Mouse (Mus musculus): ENCODE measurements at regions not wholly inside any gene's neighbourhood (a gene's known extent, or its start where the extent isn't known, plus 50 kb on each side); places are given as distances from the start of the nearest gene placed in this dataset.

DNA sequence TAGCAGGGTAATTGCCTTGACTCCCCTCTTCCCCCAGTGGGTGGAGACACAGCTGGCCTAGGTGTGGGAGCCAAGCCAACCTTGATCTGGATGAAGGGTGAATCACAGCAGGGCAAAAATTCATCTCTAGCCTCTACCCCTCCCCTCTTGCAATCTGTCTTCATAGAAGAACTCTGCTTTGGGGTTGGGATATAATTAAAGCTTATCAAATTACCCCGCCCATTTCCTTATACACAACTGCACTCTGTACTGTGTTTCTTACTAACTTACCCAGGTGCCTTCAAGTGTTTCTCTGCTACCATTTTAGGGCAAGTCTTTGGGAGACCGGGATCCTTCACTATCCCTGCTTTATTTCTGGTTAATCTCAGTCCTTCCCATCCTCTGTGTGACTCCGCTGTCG, 138.7 kb upstream of the Plcz1 start:
- TF ChIP-seq POLR2A (IDR thresholded peaks at IDR 0.05; ENCODE audit: insufficient read depth, low read length): no peak
- no peak for TF ChIP-seq CTCF (IDR thresholded peaks at IDR 0.05; ENCODE audit: low read depth, low read length)
- no peak for TF ChIP-seq EP300 (IDR thresholded peaks at IDR 0.05; ENCODE audit: insufficient read depth, low read depth, low read length)

Measured in ES-Bruce4 (cell line).